Mouse (Mus musculus) urinary bladder, postnatal 25 days (tissue): ENCODE data around the gene Cnpy1.

Experiments
- DNase-seq: peaks from one replicate; pipeline ENCODE4 v3.0.0; 2022; ENCODE audit warnings: low spot score

Gene Cnpy1

DNA sequence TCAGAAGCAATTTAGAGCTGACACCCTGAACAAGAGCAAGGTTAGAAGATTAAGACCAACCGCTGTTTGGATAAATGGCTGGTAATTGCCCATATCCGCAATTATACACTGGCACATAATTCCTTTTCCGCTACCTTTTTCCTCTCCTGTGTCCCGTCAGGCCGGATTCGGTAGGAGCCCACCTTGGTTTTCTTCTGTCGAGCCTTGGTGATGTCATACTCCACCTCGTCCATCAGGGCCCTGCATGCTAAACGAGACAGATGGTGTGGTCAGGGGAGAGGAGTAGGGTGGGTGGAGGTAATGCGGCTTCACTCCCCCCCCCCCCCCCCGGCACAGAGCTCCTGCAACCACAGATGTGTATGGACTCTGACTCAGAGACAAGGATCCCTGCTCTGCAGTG, at the start of gene Cnpy1:
Cnpy1 (minus strand) TSS at position 233 of the 400 bp plus-strand sequence.
- DNase-seq: no peak

DNA sequence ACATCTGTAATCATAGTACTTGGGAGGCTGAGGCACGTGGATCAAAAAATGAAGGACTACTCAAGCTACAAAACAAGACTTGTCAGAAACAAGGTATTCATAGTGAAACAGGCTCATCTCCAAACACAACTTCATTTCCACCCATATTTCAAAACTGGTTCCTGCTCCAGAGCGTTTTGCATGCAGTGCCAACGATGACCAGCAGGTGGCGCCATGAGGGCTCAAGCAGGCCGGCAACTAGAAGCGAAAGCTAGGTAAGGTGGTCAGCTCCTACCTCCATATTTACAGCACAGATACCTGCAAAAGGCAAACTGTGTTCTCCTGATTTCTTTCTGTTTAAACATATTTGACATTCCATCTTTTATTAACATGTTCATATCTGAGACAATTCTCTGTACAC, 48.4 kb upstream of the Cnpy1 start:
- peak; percentile 89 for DNase-seq

- no peak for DNase-seq
Observed at GRCm38 (mm10) chr5:28292281-28292680, 46.7 kb upstream of the Cnpy1 start.

DNA sequence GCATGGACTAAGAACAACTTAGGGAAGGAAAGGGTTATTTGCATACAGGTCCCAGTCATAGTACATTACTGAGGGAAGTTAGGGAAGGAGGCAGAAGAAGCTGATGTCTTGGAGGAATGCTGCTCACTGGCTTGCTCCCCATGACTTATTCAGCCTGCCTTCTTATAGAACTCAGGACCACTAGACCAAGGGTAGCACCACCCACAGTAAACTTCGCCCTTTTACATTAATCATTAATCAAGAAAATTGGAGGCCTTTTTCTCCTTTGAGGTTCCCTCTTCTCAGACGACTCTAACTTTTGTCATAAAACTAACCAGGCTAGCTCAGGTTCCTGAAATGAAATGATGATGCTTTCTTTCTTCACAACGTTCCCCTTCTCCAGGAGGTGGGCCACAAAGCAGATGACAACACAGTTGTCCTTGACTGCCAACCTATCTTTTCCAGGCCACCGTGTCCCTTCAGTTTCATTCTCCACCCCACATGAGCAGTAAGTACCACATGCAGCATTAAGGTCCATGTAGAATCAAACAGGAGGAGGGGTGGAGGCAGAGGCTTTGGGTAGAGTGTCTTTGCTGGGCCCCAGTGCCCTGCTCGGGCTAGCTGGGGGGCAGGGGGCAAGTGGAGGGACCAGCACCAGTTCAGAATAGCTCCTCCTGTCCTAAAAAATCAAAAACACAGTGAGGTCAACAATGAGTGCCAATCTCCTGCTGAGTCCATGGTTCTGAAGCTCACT, 45.7 kb upstream of the Cnpy1 start:
- DNase-seq: no peak

- DNase-seq: no peak
Observed at GRCm38 (mm10) chr5:28290630-28291029, 45.0 kb upstream of the Cnpy1 start.

- DNase-seq: no peak
Observed at GRCm38 (mm10) chr5:28289111-28289510, 43.5 kb upstream of the Cnpy1 start.

DNA sequence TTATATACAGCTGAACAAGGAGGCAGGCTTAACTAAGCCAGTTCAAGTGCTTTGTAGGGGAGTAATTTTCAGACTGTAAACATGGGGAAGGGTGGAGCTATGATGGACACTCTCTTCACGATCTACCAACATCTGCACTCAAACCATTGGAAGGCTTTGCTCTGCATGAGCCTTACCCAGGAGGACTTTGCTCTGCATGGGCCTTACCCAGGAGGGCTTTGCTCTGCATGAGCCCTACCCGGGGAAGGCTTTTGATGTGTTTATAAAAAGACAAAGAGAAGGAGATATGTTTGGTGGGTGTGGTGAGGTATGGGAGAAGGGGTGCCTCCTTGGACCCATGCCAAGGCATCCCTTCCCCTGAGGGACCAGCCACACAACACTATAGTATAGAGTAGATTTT, 31.7 kb upstream of the Cnpy1 start:
- no peak for DNase-seq

DNA sequence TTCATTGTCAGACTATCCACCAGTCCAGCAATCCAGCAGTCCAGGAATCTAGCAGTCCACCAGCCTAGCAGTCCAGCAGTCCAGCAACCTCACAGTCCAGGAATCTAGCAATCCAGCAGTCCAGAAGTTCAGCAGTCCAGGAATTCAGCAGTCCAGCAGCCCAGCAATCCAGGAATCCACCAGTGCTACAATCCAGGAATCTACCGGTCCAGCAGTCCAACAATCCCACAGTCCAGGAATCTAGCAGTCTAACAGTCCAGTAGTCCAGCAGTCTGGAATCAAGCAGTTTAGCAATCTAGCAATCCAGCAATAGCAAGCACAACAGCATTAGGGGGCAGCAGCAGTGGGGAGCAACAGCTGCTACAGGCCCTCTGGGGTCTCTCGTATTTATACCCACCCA, 27.2 kb upstream of the Cnpy1 start:
- DNase-seq: no peak

- no peak for DNase-seq
Observed at GRCm38 (mm10) chr5:28269469-28269991, 23.9 kb upstream of the Cnpy1 start.

GRCm38 (mm10) chr5:28267576-28267975, 22.0 kb upstream of the Cnpy1 start:
- no peak for DNase-seq

DNA sequence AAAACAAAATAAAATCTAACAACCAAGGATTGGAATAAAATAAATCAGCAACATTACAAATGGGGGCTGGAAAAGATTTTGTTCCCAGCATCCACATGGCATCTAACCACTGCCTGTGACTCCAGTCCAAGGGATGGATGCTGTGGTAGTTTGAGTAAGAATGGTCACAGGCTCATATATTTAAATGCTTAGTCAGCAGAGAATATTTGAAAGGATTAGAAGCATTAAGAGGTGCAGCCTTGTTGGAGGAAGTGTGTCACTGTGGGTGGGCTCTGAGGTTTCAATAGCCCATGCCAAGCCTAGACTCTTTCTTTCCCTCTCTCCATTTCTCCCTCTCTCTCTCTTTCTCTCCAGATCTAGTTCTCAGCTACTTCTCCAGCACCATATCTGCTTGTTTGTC, 20.0 kb upstream of the Cnpy1 start:
- DNase-seq: no peak

DNA sequence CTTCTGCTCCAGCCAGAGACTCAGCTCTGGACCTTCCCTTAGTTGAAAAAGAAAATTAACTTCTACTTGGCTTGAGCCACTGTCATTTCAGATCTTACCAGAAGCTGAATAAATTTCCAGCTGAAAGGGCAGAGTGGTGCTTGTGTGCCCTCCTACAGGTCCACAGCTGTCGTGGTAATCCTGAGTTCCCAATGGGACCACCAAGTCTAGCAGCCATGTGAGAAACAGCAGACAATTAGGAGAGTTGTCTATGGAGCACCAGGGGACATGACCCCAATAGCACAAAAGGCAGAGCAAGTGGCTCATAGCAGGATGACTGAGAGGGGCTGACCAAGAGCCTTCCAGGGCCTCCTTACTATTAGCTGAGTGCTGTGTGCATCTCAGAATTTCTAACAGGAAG, 18.2 kb upstream of the Cnpy1 start:
- DNase-seq: no peak

- no peak for DNase-seq
Observed at GRCm38 (mm10) chr5:28262070-28262469, 16.5 kb upstream of the Cnpy1 start.

DNA sequence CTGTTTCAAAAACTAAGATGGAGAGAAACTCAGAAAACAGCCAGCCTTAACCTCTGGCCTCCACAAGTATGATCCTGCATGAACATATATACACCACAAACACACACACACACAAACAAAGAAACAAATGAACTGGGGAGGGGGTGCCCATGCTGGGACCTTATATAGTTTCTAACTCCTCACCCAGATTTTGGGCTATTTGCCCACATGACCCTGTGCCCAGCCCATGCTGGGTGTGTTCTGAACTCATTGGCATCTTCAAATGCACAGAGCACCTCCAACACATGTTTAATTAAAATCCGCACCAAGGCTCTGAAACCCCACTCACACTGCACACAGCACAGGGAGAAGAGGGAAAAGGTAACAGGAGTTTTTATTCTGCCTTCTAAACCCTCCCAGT, 14.3 kb upstream of the Cnpy1 start:
- no peak for DNase-seq

DNA sequence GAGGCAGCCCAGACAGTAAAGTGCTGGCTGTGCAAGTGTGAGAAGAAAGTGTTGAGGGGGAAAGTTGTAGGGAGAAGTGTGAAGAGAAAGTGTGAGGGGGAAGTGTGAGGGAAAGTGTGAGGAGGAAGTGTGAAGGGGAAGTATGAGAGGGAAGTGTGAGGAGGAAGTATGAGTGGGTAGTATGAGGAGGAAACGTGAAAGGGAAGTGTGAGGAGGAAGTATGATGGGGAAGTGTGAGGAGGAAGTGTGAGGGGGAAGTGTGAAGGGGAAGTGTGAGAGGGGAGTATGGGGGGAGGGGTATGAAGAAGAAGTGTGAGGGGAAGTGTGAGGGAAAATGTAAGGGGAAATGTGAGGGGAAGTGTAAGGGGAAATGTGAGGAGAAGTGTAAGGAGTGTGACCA, 13.8 kb upstream of the Cnpy1 start:
- DNase-seq: no peak

- DNase-seq: no peak
Observed at GRCm38 (mm10) chr5:28257816-28258215, 12.2 kb upstream of the Cnpy1 start.

DNA sequence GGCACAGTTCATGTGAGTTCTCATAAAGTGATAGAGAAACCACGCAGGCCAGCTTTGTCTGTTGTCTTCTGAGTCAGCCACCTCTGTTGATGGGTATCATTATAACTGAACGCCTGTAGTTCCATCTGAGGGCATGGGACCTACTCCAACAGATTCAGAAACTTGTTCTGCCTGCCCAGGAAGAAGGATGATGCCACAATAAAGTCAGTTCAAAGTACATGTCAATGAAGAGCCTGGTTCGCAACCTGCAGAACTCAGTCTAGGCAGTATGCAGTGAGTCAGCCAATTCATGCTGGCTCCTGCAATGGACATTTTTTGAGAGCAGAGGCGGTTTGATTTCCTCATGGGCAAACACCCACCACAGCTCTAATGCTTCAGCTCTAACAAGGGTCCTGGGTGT, 7.4 kb upstream of the Cnpy1 start:
- DNase-seq: no peak

DNA sequence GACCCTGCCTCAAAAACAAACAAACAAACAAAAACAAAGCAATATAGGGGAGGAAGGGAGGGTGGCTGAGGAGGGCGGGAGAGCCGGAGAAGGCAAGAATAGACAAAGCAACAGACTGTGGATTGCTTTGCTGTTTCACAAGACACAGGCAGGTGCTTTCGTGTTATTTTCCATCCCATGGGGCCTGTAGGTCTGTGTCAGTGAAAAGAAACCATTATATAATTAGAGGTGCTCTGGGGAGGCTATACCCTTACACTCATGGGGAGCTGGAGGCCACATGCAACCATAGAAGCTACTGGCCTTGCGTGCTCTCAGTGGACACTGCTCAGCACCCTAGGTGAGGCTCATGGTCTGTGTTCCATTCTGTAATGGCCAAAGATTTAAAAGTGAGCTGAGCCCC, 6.7 kb upstream of the Cnpy1 start:
- no peak for DNase-seq

- DNase-seq: no peak
Observed at GRCm38 (mm10) chr5:28251211-28251764, 5.7 kb upstream of the Cnpy1 start.

GRCm38 (mm10) chr5:28250479-28250878, 4.9 kb upstream of the Cnpy1 start:
- DNase-seq: no peak

GRCm38 (mm10) chr5:28245121-28245520, 485 bp downstream of the Cnpy1 start:
- no peak for DNase-seq

- DNase-seq: no peak
Observed at GRCm38 (mm10) chr5:28243501-28244177, 2.0 kb downstream of the Cnpy1 start.

DNA sequence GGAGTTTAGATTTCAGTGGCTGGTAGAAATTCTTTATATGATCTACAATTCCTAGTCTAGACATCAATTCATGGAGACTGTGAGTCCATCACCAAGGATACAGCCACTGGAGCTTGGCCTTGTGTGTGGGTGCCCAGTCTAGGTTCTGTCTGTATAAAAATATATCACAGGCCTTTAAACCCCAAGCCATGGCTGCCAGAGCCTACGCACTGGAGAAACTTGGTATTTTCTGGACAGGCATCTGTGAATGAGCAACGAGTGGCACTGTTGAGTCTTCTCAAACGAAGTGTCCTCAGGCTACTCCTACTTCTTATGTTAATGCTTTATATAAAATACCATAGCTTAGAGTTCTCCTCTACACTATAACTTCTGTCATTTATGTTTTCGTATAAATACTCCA, 4.2 kb downstream of the Cnpy1 start:
- DNase-seq: no peak
